Mouse (Mus musculus): Measurements from ENCODE around the gene Rph3al. TPM values are rescaled to one million over a fixed set of nuclear protein-coding genes. Genes with fewer than 3 reads are reported as not detected.

Rph3al gene
- polyA plus RNA-seq, 1 experiment from 2014 or later = 1.9 TPM

DNA sequence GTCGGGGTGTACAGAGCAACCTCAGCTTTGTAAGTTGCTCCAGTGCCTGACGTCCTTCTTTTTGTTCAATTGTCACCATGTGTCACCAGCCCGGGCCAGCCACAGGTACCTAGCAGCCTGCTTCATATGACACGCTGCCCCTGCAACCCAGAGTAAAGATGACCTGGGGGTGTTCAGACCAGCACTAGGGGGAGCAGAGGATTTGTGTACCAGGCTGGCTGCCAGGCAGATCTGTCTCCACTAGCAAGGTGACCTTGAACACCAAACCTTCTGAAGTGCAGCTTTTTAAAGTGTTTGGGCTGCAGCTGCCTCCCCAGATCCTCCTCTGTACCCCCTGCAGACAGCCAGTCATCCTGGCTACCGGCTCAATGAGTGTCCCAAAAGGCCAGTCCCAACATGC lies 9.0 kb upstream of the Rph3al start:
- 45% methylated on average over 5 of the region's 5 CpGs for WGBS
- Histone ChIP-seq H3K9ac (replicated peaks) (no peak overlapping the region), H3K27ac (no peak overlapping the region), H3K36me3 (no peaks in the 10 kb centered on the region), H3K4me2 (replicated peaks) (no peak overlapping the region), H3K4me1 (replicated peaks) (peaks cover 35% of the 10 kb centered on the region), H3K9me3 (no peaks in the 10 kb centered on the region), H3K4me3 (replicated peaks) (no peak overlapping the region), H3K27me3 (no peaks in the 10 kb centered on the region)
- ATAC-seq = no peak

DNA sequence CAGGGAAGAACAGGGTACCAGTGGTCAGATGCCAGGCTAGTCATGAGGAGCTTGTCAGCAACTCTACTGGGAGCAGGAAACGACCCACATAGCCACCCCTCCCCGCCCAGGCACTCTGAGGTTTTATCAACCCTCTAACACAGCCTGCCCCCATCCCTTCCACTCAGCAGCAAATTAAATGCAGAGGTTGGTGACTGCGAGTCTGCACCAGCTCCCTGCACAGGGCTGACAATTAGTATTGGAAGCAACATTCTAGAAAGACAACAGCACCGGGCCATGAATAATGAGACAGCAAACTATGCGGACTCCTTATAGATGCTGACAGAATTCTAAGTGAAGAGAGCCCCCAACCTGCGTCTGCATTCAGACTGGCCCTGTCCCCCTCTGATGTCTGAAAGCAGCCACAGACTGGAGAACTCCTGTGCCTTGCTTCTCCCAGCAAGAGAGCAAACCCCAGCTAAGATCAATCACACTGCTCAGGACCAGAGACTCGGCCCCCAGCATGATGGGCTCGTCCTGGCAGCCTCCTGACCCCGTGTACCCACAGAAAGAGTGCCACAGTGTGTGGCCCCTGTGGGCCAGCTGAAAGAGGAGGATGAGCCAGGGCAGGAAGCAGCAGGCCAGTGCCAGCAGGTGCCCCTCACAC lies 7.7 kb upstream of the Rph3al start:
- no peaks in the 10 kb centered on the region for H3K9me3 ChIP-seq
- WGBS = 8% methylated on average over 9 of the region's 9 CpGs
- H3K27ac ChIP-seq = peak overlapping the region; percentile 74
- H3K4me2 ChIP-seq (replicated peaks) = no peak overlapping the region
- H3K9ac ChIP-seq (replicated peaks) = peak overlapping the region; percentile 42
- H3K4me1 ChIP-seq (replicated peaks) = peaks cover 35% of the 10 kb centered on the region
- no peaks in the 10 kb centered on the region for H3K36me3 ChIP-seq
- no peak overlapping the region for H3K4me3 ChIP-seq (replicated peaks)
- no peaks in the 10 kb centered on the region for H3K27me3 ChIP-seq
- peak; percentile 77 for ATAC-seq

DNA sequence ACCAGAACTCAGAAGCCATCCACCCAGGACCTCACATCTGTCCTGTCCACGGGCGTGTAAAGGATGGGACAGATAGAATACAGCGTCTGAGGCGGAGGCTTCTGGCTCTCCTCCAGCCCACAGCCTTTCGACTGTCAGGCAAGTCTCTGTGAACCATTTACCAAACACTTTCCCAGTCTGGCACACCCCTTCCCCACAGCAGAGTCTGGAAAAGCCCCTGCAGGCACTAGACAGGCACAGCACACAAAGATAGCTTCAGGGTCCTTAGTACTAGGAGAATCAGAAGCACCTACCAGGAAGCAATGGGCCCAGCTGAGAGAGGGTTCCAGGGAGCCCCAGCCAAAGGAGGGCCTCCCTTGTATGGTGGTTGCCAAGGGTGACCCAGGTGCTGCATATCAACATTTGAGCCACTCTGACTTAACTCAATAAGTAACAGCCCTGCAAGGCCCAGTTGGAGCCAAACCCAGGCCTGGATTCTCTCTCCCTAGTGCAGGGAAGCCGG lies 808 bp downstream of the Rph3al start:
- no peaks in the 10 kb centered on the region for H3K9me3 ChIP-seq
- no peaks in the 10 kb centered on the region for H3K27me3 ChIP-seq
- peaks cover 13% of the 10 kb centered on the region for H3K4me1 ChIP-seq (replicated peaks)
- peak; percentile 55; the same call in 1 of the 2 replicates for ATAC-seq
- WGBS = 56% methylated on average over 6 of the region's 6 CpGs
- H3K4me2 ChIP-seq (replicated peaks) = no peak overlapping the region
- no peaks in the 10 kb centered on the region for H3K36me3 ChIP-seq
- peak overlapping the region; percentile 32; the same call in 1 of the 2 replicates for H3K27ac ChIP-seq
- no peak overlapping the region for H3K4me3 ChIP-seq (replicated peaks)
- H3K9ac ChIP-seq (replicated peaks) = no peak overlapping the region

DNA sequence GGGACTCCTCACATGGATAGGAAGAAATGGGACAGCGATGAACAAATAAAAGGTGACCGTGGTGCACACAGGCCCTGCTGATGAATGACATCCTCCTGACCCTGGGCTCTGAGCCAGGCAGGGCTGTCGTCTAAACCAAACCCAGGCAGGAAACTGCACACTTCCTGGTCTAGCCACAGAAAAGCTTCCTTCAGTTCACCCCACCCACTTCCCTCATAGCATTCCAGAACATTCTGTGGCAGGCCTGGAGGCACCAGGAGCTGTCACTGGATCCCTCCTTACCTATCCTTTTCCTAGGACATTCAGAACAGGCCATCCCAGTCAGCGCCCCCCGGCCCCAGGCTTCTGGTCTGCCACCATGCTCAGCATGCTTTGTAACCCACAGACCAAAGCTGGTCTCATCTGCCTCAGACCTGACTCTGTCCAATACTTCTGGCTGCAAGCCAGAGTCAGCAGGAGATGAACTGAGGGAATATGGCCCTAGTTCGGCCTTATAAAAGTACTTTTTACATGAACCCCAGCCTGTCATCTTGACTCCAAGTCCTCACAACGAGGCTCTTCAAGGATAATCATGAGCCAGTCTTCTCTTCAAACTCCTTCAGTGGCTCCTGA lies 2.3 kb downstream of the Rph3al start:
- Histone ChIP-seq H3K36me3 (no peaks in the 10 kb centered on the region), H3K9ac (replicated peaks) (no peak overlapping the region), H3K27ac (no peak overlapping the region), H3K27me3 (no peaks in the 10 kb centered on the region), H3K4me2 (replicated peaks) (no peak overlapping the region), H3K9me3 (no peaks in the 10 kb centered on the region), H3K4me3 (replicated peaks) (no peak overlapping the region), H3K4me1 (replicated peaks) (peaks cover 13% of the 10 kb centered on the region)
- no peak for ATAC-seq
- WGBS = 82% methylated on average over 7 of the region's 7 CpGs

DNA sequence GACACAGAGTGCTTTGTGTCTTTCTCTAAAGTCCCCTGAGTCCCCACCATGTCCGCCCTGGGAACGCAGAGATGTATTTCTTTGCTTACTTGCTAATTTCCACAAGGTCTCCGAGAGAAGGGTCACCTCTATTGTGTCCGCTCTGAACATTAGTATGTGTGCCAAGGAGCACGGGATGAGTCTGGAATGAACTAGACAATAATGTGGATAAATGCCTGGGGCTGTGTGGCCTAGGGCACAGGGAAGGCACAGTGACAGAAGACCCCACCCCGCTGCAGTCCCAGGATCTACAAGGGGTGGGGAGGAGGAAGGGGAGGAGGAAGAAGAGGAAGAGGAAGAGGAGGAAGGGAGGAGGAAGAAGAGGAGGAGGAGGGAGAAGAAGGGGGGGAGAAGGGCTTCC lies 3.8 kb downstream of the Rph3al start:
- no peak for ATAC-seq
- H3K4me1 ChIP-seq (replicated peaks) = peaks cover 13% of the 10 kb centered on the region
- H3K9ac ChIP-seq (replicated peaks) = no peak overlapping the region
- no peaks in the 10 kb centered on the region for H3K27me3 ChIP-seq
- no peak overlapping the region for H3K4me3 ChIP-seq (replicated peaks)
- no peaks in the 10 kb centered on the region for H3K36me3 ChIP-seq
- no peak overlapping the region for H3K27ac ChIP-seq
- H3K4me2 ChIP-seq (replicated peaks) = no peak overlapping the region
- WGBS = 57% methylated on average over 6 of the region's 6 CpGs
- no peaks in the 10 kb centered on the region for H3K9me3 ChIP-seq

DNA sequence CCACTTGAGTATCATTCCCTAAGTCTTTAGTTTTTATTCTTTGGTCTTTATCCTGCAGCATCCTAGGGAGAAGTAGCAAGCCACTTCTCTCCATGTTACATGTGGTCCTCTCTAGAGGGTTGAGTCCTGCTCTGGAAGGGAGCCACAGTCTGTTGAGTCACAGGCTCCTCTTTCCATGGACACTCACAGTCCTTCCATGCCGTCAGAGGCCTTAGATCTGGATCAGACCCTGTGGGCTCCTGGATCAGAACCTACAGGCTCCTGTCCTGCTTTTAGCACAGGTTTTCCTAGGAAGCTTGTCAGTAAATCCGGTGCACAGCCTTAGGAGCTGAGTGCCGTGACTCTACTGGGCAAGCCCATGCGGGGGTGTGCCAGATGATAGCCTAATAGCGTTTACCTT lies 4.9 kb downstream of the Rph3al start:
- no peak overlapping the region for H3K9ac ChIP-seq (replicated peaks)
- no peak for ATAC-seq
- H3K4me3 ChIP-seq (replicated peaks) = no peak overlapping the region
- H3K9me3 ChIP-seq = no peaks in the 10 kb centered on the region
- no peaks in the 10 kb centered on the region for H3K36me3 ChIP-seq
- no peak overlapping the region for H3K27ac ChIP-seq
- WGBS = 87% methylated on average over 5 of the region's 5 CpGs
- no peaks in the 10 kb centered on the region for H3K27me3 ChIP-seq
- peaks cover 13% of the 10 kb centered on the region for H3K4me1 ChIP-seq (replicated peaks)
- H3K4me2 ChIP-seq (replicated peaks) = no peak overlapping the region

DNA sequence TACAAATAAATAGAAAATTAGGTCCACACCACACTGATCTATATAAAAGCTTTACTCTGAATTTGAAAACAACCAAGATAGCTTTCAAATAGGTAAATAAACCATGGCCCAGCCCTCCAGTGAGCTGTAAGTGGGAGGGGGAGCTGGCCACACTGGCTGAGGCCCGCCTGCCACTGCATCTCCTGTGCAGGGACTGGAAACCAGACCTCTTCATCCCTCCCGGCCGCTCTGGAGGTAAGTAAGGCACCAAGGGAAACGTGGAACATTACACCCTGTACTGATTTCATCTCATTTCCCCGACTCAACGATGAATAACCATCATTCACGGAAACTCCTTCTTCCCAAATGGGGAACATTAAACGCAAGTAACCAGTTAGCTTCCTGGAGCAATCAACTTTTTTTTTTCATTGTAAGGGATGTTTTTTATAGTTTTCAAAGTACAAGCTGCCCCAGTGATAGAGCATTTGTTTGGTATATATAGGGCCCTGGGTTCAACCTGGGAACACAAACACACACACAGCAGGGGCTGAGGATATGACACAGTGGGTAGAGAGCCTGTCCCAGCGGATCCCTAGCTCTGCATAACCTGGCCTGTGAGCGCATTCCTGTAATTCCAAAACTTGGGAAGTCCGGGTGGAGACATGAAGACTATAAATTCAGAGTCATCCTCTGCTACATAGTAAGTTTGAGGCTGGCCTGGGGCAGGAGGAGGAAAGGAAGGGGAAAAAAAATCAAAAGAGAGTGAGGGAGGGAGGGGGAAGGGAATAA lies 7.1 kb downstream of the Rph3al start:
- no peaks in the 10 kb centered on the region for H3K36me3 ChIP-seq
- no peaks in the 10 kb centered on the region for H3K9me3 ChIP-seq
- H3K9ac ChIP-seq (replicated peaks) = no peak overlapping the region
- WGBS = 58% methylated on average over 11 of the region's 11 CpGs
- no peak overlapping the region for H3K27ac ChIP-seq
- ATAC-seq = no peak
- peaks cover 18% of the 10 kb centered on the region for H3K4me1 ChIP-seq (replicated peaks)
- H3K4me2 ChIP-seq (replicated peaks) = no peak overlapping the region
- no peak overlapping the region for H3K4me3 ChIP-seq (replicated peaks)
- H3K27me3 ChIP-seq = no peaks in the 10 kb centered on the region

DNA sequence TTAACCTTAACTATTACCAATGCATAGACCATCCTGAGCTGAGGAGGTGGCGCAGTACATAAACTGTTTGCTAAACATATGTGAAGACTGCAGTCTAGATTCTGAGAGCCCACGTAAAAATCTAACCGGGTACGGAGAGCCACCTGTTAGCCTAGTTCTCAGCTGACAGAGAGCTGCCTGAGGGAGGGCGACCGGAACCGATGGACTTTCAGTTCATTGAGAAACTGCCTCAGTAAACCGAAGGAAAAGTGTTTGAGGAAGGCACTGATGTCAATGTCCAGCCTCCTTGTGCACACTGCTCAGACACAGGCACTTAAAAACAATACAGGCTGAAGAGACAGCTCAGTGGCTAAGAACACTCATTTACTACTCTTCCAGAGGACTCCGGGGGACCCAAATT lies 8.0 kb downstream of the Rph3al start:
- no peaks in the 10 kb centered on the region for H3K9me3 ChIP-seq
- H3K9ac ChIP-seq (replicated peaks) = no peak overlapping the region
- H3K4me3 ChIP-seq (replicated peaks) = no peak overlapping the region
- peaks cover 22% of the 10 kb centered on the region for H3K4me1 ChIP-seq (replicated peaks)
- no peaks in the 10 kb centered on the region for H3K27me3 ChIP-seq
- no peak overlapping the region for H3K27ac ChIP-seq
- WGBS = 82% methylated on average over 9 of the region's 9 CpGs
- ATAC-seq = no peak
- H3K4me2 ChIP-seq (replicated peaks) = no peak overlapping the region
- no peaks in the 10 kb centered on the region for H3K36me3 ChIP-seq

DNA sequence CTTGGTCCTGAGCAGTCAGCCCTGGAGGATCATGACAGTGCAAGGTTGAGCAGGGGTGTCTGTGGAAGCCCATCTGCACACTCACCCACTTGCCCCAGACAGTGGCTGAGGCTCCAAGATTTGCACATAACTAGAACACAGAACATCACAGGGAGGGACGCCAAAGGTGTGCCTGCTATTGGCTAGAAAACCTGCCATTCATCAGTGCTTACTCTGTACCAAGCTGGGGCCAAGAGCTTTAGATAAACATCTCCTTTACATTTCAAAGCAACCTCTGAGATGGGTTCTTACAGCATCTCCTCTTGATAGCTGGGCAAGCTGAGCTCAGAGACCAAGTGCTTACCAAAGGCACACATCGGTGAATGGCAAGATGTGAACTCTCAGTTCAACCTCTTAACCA lies 10.3 kb downstream of the Rph3al start:
- 87% methylated on average over 2 of the region's 2 CpGs for WGBS
- ATAC-seq = no peak
- H3K36me3 ChIP-seq = no peaks in the 10 kb centered on the region
- H3K4me2 ChIP-seq (replicated peaks) = no peak overlapping the region
- no peaks in the 10 kb centered on the region for H3K27me3 ChIP-seq
- no peak overlapping the region for H3K4me3 ChIP-seq (replicated peaks)
- peaks cover 16% of the 10 kb centered on the region for H3K4me1 ChIP-seq (replicated peaks)
- H3K9me3 ChIP-seq = no peaks in the 10 kb centered on the region
- H3K9ac ChIP-seq (replicated peaks) = no peak overlapping the region
- no peak overlapping the region for H3K27ac ChIP-seq

DNA sequence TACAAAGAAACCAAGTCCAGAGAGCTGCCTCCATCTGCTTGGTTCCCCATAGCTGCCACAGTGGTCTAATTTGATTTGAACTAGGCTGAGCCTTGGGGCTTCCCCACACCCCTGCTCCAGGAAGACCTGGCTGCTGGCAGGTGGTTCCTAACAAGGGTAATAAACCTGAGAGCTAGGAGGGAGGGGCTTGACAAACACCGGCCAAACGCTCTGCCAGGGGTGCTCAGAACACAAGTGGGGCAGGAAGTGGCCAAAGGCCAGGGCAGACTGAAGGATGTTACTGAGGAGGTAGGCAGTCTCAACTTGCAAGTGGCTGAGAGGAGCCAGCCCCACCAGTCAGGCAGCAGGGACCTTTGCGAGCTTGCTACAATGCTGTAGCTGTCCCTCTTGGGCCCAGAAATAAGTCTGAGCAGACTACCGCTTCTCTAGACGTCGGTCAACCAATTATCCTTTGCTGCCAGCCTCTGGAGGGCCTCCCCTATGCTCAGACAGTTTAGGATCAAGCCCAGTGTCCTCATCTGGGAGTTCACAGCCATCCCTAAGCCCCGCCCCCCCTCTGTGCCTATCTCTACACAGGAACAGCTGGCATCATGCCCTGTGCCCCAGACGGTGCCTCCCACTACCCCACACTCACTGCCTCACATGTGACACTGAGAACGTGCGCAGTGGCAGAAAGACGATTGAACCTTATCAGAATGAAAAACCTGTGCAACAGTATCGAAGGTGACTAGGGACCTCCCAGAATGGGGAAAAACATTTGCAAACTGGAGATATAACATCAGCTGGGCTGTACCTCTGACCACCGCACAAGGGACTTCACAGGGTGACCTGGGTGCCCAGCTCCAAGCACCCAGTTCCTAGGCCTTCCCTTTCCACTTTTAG lies 11.6 kb downstream of the Rph3al start:
- Histone ChIP-seq H3K4me2 (replicated peaks) (no peak overlapping the region), H3K4me1 (replicated peaks) (peaks cover 16% of the 10 kb centered on the region), H3K27ac (no peak overlapping the region), H3K4me3 (replicated peaks) (no peak overlapping the region), H3K9me3 (no peaks in the 10 kb centered on the region), H3K36me3 (no peaks in the 10 kb centered on the region), H3K9ac (replicated peaks) (no peak overlapping the region), H3K27me3 (no peaks in the 10 kb centered on the region)
- 69% methylated on average over 13 of the region's 13 CpGs for WGBS
- 0 out of 2 replicates have a peak, but pooled peaks have one; percentile 50 for ATAC-seq

DNA sequence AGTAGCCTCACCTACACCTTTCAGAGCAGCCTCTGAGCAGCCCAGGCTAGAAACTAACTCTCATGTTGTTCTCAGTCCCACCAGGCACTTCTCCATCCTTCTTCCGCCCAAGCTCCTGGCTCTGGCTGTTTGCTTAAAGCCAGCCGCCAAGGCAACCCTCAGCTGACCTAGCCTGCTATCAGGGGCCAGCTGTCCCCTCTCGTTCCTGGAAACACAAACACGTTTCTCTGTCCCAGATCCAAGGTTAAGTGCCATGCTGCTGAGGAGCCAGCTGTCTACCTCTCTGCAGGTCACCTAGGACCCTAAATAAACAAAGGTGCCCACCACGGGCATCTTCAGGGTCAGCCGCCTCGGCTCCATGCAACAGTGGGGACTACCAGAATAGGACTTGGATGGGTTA lies 12.4 kb downstream of the Rph3al start:
- no peak overlapping the region for H3K4me3 ChIP-seq (replicated peaks)
- H3K36me3 ChIP-seq = no peaks in the 10 kb centered on the region
- no peaks in the 10 kb centered on the region for H3K27me3 ChIP-seq
- H3K27ac ChIP-seq = no peak overlapping the region
- no peak overlapping the region for H3K9ac ChIP-seq (replicated peaks)
- no peaks in the 10 kb centered on the region for H3K9me3 ChIP-seq
- H3K4me1 ChIP-seq (replicated peaks) = peaks cover 16% of the 10 kb centered on the region
- ATAC-seq = no peak
- 74% methylated on average over 7 of the region's 7 CpGs for WGBS
- H3K4me2 ChIP-seq (replicated peaks) = no peak overlapping the region

Data from midbrain, embryonic 13.5 days (tissue).